Mouse (Mus musculus) ES-E14 (cell line): ENCODE measurements at regions not wholly inside any gene's neighbourhood (a gene's known extent, or its start where the extent isn't known, plus 50 kb on each side); places are given as distances from the start of the nearest gene placed in this dataset.

ENCODE experiments used
- DNase-seq: peaks from one replicate; pipeline ENCODE4 v3.0.0-alpha.2; 2013; ENCODE audit warnings: low read depth, low spot score
- H3K27ac ChIP-seq: 2 replicates; pipeline ENCODE4 v1.5.1; 2012; ENCODE audit warnings: low read depth, mild to moderate bottlenecking, low read length, moderate library complexity, mixed read lengths; ENCODE audit not compliant: poor library complexity, insufficient read depth, severe bottlenecking
- H3K36me3 ChIP-seq: 2 replicates; pipeline ENCODE4 v1.6.1; 2012; ENCODE audit warnings: mild to moderate bottlenecking, low read length, moderate library complexity, mixed read lengths; ENCODE audit not compliant: control insufficient read depth, poor library complexity, insufficient read depth, severe bottlenecking
- H3K4me1 ChIP-seq, 2 experiments: fragments of 150-350 bp in 1 of 2; sonication (generic) in 1 of 2; 2 replicates each; pipeline ENCODE4 v1.6.1; 2012; ENCODE audit warnings: low read length in 2 of 2, mild to moderate bottlenecking in 1 of 2, mixed read lengths in 1 of 2; ENCODE audit not compliant: control insufficient read depth in 2 of 2, insufficient read depth in 2 of 2, poor library complexity in 1 of 2
- H3K4me3 ChIP-seq, 2 experiments: fragments of 150-350 bp in 1 of 2; sonication (generic) in 1 of 2; 2 replicates each; pipeline ENCODE4 v1.5.1; 2012; ENCODE audit warnings: low read length in 2 of 2, low read depth in 1 of 2, mild to moderate bottlenecking in 1 of 2, mixed read lengths in 1 of 2; ENCODE audit not compliant: insufficient read depth in 1 of 2, poor library complexity in 1 of 2, severe bottlenecking in 1 of 2
- H3K9ac ChIP-seq: 2 replicates; pipeline ENCODE4 v1.6.1; 2012; ENCODE audit warnings: low read depth, mild to moderate bottlenecking, low read length, mixed read lengths; ENCODE audit not compliant: poor library complexity, insufficient read depth, severe bottlenecking
- H3K9me3 ChIP-seq: fragments of 150-350 bp; sonication (generic); 2 replicates; pipeline ENCODE4 v1.6.1; 2012; ENCODE audit warnings: low read depth, mild to moderate bottlenecking, low read length; ENCODE audit not compliant: control insufficient read depth, insufficient read depth
- CHD2 ChIP-seq: IDR thresholded peaks from 2 replicates; pipeline ENCODE4 v1.6.1; 2014; ENCODE audit warnings: mild to moderate bottlenecking, low read depth, low read length, inconsistent platforms
- HCFC1 ChIP-seq: IDR thresholded peaks from 2 replicates; pipeline ENCODE4 v1.6.1; 2012; ENCODE audit warnings: low read length, inconsistent platforms, borderline replicate concordance; ENCODE audit not compliant: insufficient read depth
- MAFK ChIP-seq: IDR thresholded peaks from 2 replicates; pipeline ENCODE4 v1.6.1; 2014; ENCODE audit warnings: mild to moderate bottlenecking, low read depth, low read length, inconsistent platforms; ENCODE audit not compliant: insufficient read depth
- ZC3H11A ChIP-seq: IDR thresholded peaks from 2 replicates; pipeline ENCODE4 v1.6.1; 2012; ENCODE audit warnings: low read depth, mild to moderate bottlenecking, inconsistent platforms, low read length, borderline replicate concordance
- ZNF384 ChIP-seq: IDR thresholded peaks from 2 replicates; pipeline ENCODE4 v1.6.1; 2012; ENCODE audit warnings: low read depth, low read length, inconsistent platforms
- in situ Hi-C, 2 experiments: fragments of 600-800 bp; cut with MboI; formaldehyde crosslinking; loops; one replicate each; pipeline ENCODE4 v1.15.1; 2025; ENCODE audit warnings: low sequenced_read_pairs in 2 of 2, inconsistent platforms in 1 of 2; ENCODE audit not compliant: unreplicated experiment in 2 of 2

GRCm38 (mm10) chr12:35376365-35376764 is 158.5 kb downstream of the Ahr start:
- no peak overlapping the region for H3K4me3 ChIP-seq
- H3K9me3 ChIP-seq: no peaks in the 10 kb centered on the region
- in situ Hi-C loops: no loop called here
- H3K9ac ChIP-seq: no peak overlapping the region
- H3K4me1 ChIP-seq: no peaks in the 10 kb centered on the region
- DNase-seq: no peak
- H3K36me3 ChIP-seq: no peaks in the 10 kb centered on the region
- TF ChIP-seq ZNF384: no peak
- TF ChIP-seq MAFK: no peak
- TF ChIP-seq HCFC1: no peak
- no peak overlapping the region for H3K27ac ChIP-seq

GRCm38 (mm10) chr12:35357901-35358300 is 176.9 kb downstream of the Ahr start:
- TF ChIP-seq MAFK (no peak), CHD2 (no peak), ZC3H11A (no peak), HCFC1 (no peak), ZNF384 (no peak)
- H3K27ac ChIP-seq: no peak overlapping the region
- no peaks in the 10 kb centered on the region for H3K4me1 ChIP-seq
- in situ Hi-C loops: no loop called here
- H3K36me3 ChIP-seq: no peaks in the 10 kb centered on the region
- H3K9me3 ChIP-seq: no peaks in the 10 kb centered on the region
- H3K4me3 ChIP-seq: no peak overlapping the region
- no peak overlapping the region for H3K9ac ChIP-seq
- no peak for DNase-seq

- TF ChIP-seq MAFK (no peak), ZNF384 (no peak), HCFC1 (no peak), CHD2 (no peak), ZC3H11A (no peak)
- Histone ChIP-seq H3K9ac (no peak overlapping the region), H3K36me3 (no peaks in the 10 kb centered on the region), H3K27ac (no peak overlapping the region), H3K4me1 (no peaks in the 10 kb centered on the region), H3K4me3 (no peak overlapping the region), H3K9me3 (no peaks in the 10 kb centered on the region)
- in situ Hi-C loops: no loop called here
- DNase-seq: no peak
These were observed 196.5 kb downstream of the Ahr start for GRCm38 (mm10) chr12:35338191-35338954.

- in situ Hi-C loops: no loop called here
These were observed 198.5 kb downstream of the Ahr start for GRCm38 (mm10) chr12:35336314-35336713.

More at GRCm38 (mm10) chr12:35336314-35336713, 198.5 kb downstream of the Ahr start:
- Histone ChIP-seq H3K27ac (no peak overlapping the region), H3K9ac (no peak overlapping the region), H3K4me3 (no peak overlapping the region), H3K36me3 (no peaks in the 10 kb centered on the region), H3K9me3 (no peaks in the 10 kb centered on the region; the same call in 1 of the 2 replicates), H3K4me1 (no peaks in the 10 kb centered on the region)
- TF ChIP-seq CHD2: no peak
- no peak for TF ChIP-seq ZC3H11A
- no peak for TF ChIP-seq HCFC1
- TF ChIP-seq ZNF384: no peak
- TF ChIP-seq MAFK: no peak
- DNase-seq: no peak
